Mouse (Mus musculus) right cerebral cortex, postnatal 25 days (tissue): ENCODE measurements at regions not wholly inside any gene's neighbourhood (a gene's known extent, or its start where the extent isn't known, plus 50 kb on each side); places are given as distances from the start of the nearest gene placed in this dataset.

ENCODE experiments used
- DNase-seq: peaks from one replicate; pipeline ENCODE4 v3.0.0; 2022

- no peak for DNase-seq
Observed at GRCm38 (mm10) chr3:128723100-128723499, 476.6 kb upstream of the Pitx2 start.

GRCm38 (mm10) chr3:128720276-128720675 lies 479.4 kb upstream of the Pitx2 start:
- no peak for DNase-seq

GRCm38 (mm10) chr3:128719226-128719625 lies 480.5 kb upstream of the Pitx2 start:
- no peak for DNase-seq

- no peak for DNase-seq
Observed at GRCm38 (mm10) chr3:128707270-128707669, 492.4 kb upstream of the Pitx2 start.

GRCm38 (mm10) chr3:128668468-128669127 lies 531.1 kb upstream of the Pitx2 start:
- DNase-seq = no peak

- DNase-seq = no peak
Observed at GRCm38 (mm10) chr3:128665184-128665583, 534.5 kb upstream of the Pitx2 start.

- DNase-seq = no peak
Observed at GRCm38 (mm10) chr3:128636960-128637755, 562.5 kb upstream of the Pitx2 start.

- DNase-seq = no peak
Observed at GRCm38 (mm10) chr3:128627696-128628095, 572.0 kb upstream of the Pitx2 start.

- no peak for DNase-seq
Observed at GRCm38 (mm10) chr3:128616675-128617074, 583.0 kb upstream of the Pitx2 start.

- no peak for DNase-seq
Observed at GRCm38 (mm10) chr3:128613657-128614056, 586.0 kb upstream of the Pitx2 start.

GRCm38 (mm10) chr3:128610731-128611130 lies 588.9 kb upstream of the Pitx2 start:
- no peak for DNase-seq

- no peak for DNase-seq
Observed at GRCm38 (mm10) chr3:128608694-128609093, 591.0 kb upstream of the Pitx2 start.

GRCm38 (mm10) chr3:128575339-128576129 lies 624.1 kb upstream of the Pitx2 start:
- DNase-seq = no peak

GRCm38 (mm10) chr3:128570551-128570950 lies 629.1 kb upstream of the Pitx2 start:
- DNase-seq = no peak

- DNase-seq = no peak
Observed at GRCm38 (mm10) chr3:128565386-128565785, 634.3 kb upstream of the Pitx2 start.

- DNase-seq = peak; percentile 72
Observed at GRCm38 (mm10) chr3:128546416-128547327, 650.5 kb upstream of the Fam241a start.

- DNase-seq = no peak
Observed at GRCm38 (mm10) chr3:128525427-128525826, 629.3 kb upstream of the Fam241a start.

- peak; percentile 45 for DNase-seq
Observed at GRCm38 (mm10) chr3:128520671-128521103, 624.6 kb upstream of the Fam241a start.

- peak; percentile 34 for DNase-seq
Observed at GRCm38 (mm10) chr3:128519913-128520316, 623.8 kb upstream of the Fam241a start.

- DNase-seq = peak; percentile 5
Observed at GRCm38 (mm10) chr3:128518806-128519205, 622.7 kb upstream of the Fam241a start.

GRCm38 (mm10) chr3:128471111-128471510 lies 575.0 kb upstream of the Fam241a start:
- no peak for DNase-seq

- no peak for DNase-seq
Observed at GRCm38 (mm10) chr3:128429706-128430105, 533.6 kb upstream of the Fam241a start.
